Mouse (Mus musculus) embryonic facial prominence, embryonic 12.5 days (tissue): ENCODE data around the gene Kif5a. TPM values are rescaled to one million over a fixed set of nuclear protein-coding genes. Genes with fewer than 3 reads are reported as not detected.

ENCODE experiments used
- ATAC-seq: fragments of 200-750 bp; cut with Nextera tagmentation; 2 replicates; pipeline ENCODE4 v1.8.0; 2017; ENCODE audit not compliant: insufficient number of reproducible peaks, insufficient read depth, low FRiP score, low TSS enrichment
- H3K27ac ChIP-seq: fragments of 300-500 bp; sonication (generic); 2 replicates; pipeline ENCODE4 v1.5.1; 2016; ENCODE audit warnings: mild to moderate bottlenecking
- H3K27me3 ChIP-seq: fragments of 300-500 bp; sonication (generic); 2 replicates; pipeline ENCODE4 v1.6.1; 2016; ENCODE audit warnings: mild to moderate bottlenecking, moderate library complexity
- H3K36me3 ChIP-seq: fragments of 300-500 bp; sonication (generic); 2 replicates; pipeline ENCODE4 v1.6.1; 2016; ENCODE audit warnings: mild to moderate bottlenecking
- H3K4me1 ChIP-seq: fragments of 300-500 bp; sonication (generic); 2 replicates; pipeline ENCODE4 v1.6.1; 2016
- H3K4me2 ChIP-seq: fragments of 300-500 bp; sonication (generic); replicated peaks from 2 replicates; pipeline ENCODE4 v1.6.1; 2016; ENCODE audit warnings: mild to moderate bottlenecking, moderate library complexity
- H3K4me3 ChIP-seq: fragments of 300-500 bp; sonication (generic); 2 replicates; pipeline ENCODE4 v1.5.1; 2016; ENCODE audit warnings: mild to moderate bottlenecking
- H3K9ac ChIP-seq: fragments of 300-500 bp; sonication (generic); 2 replicates; pipeline ENCODE4 v1.6.1; 2016; ENCODE audit warnings: mild to moderate bottlenecking, moderate library complexity
- H3K9me3 ChIP-seq: fragments of 300-500 bp; sonication (generic); 2 replicates; pipeline ENCODE4 v1.6.1; 2016; ENCODE audit warnings: mild to moderate bottlenecking, moderate library complexity
- WGBS: fragments of 180-500 bp; shearing (Covaris S2); methylation state at CpG from one replicate; pipeline ENCODE4 v1.1.7; 2016; 5-methylcytosine and 5-hydroxymethylcytosine counted together
- polyA plus RNA-seq: library from polyadenylated mRNA; unstranded; fragments of >200 nt; fragmentation: Nextera tagmentation; extraction: Ambion mirVana; gene quantifications from 2 replicates; pipeline ENCODE4 v1.2.1, GENCODE M21; 2016

Gene Kif5a
- polyA plus RNA-seq, 1 experiment from 2014 or later, result 13.5 TPM

GRCm38 (mm10) chr10:127272371-127272770 lies 9.2 kb upstream of the Kif5a start:
- H3K9me3 ChIP-seq, result no peaks in the 10 kb centered on the region
- no peak overlapping the region for H3K27ac ChIP-seq
- H3K4me2 ChIP-seq, result no peak overlapping the region
- H3K9ac ChIP-seq, result no peak overlapping the region
- no peaks in the 10 kb centered on the region for H3K27me3 ChIP-seq
- H3K4me3 ChIP-seq, result no peak overlapping the region
- ATAC-seq, result no peak
- peaks cover 49% of the 10 kb centered on the region for H3K36me3 ChIP-seq
- WGBS, result 82% methylated on average over 5 of the region's 5 CpGs
- H3K4me1 ChIP-seq, result peaks cover 5% of the 10 kb centered on the region

- Histone ChIP-seq H3K27ac (no peak overlapping the region), H3K36me3 (peaks cover 25% of the 10 kb centered on the region), H3K4me3 (no peak overlapping the region), H3K27me3 (0 out of 2 replicates have a peak, but pooled peaks cover 1% of the 10 kb centered on the region), H3K4me2 (no peak overlapping the region), H3K9ac (no peak overlapping the region), H3K9me3 (no peaks in the 10 kb centered on the region), H3K4me1 (peaks cover 11% of the 10 kb centered on the region)
- WGBS, result 84% methylated on average over 4 of the region's 4 CpGs
- ATAC-seq, result no peak
Observed at GRCm38 (mm10) chr10:127269884-127270283, 6.7 kb upstream of the Kif5a start.

GRCm38 (mm10) chr10:127269036-127269435 lies 5.9 kb upstream of the Kif5a start:
- ATAC-seq, result no peak
- no peak overlapping the region for H3K27ac ChIP-seq
- H3K4me1 ChIP-seq, result peaks cover 11% of the 10 kb centered on the region
- 81% methylated on average over 12 of the region's 12 CpGs for WGBS
- peak overlapping the region; percentile 11; the same call in 1 of the 2 replicates for H3K9ac ChIP-seq
- peaks cover 10% of the 10 kb centered on the region for H3K27me3 ChIP-seq
- no peak overlapping the region for H3K4me2 ChIP-seq
- peaks cover 21% of the 10 kb centered on the region for H3K36me3 ChIP-seq
- no peak overlapping the region for H3K4me3 ChIP-seq
- H3K9me3 ChIP-seq, result no peaks in the 10 kb centered on the region

GRCm38 (mm10) chr10:127268401-127268800 lies 5.3 kb upstream of the Kif5a start:
- H3K27ac ChIP-seq, result no peak overlapping the region
- H3K9ac ChIP-seq, result no peak overlapping the region
- H3K9me3 ChIP-seq, result no peaks in the 10 kb centered on the region
- H3K4me1 ChIP-seq, result peaks cover 11% of the 10 kb centered on the region
- no peak for ATAC-seq
- no peak overlapping the region for H3K4me3 ChIP-seq
- H3K4me2 ChIP-seq, result no peak overlapping the region
- 81% methylated on average over 5 of the region's 5 CpGs for WGBS
- H3K36me3 ChIP-seq, result peaks cover 21% of the 10 kb centered on the region
- H3K27me3 ChIP-seq, result peaks cover 16% of the 10 kb centered on the region

GRCm38 (mm10) chr10:127267318-127267717 lies 4.2 kb upstream of the Kif5a start:
- Histone ChIP-seq H3K9ac (peak overlapping the region; percentile 97), H3K27me3 (peaks cover 27% of the 10 kb centered on the region), H3K36me3 (peaks cover 21% of the 10 kb centered on the region), H3K4me1 (peaks cover 18% of the 10 kb centered on the region), H3K4me3 (peak overlapping the region; percentile 84), H3K4me2 (peak overlapping the region; percentile 96), H3K27ac (no peak overlapping the region), H3K9me3 (no peaks in the 10 kb centered on the region)
- WGBS, result 75% methylated on average over 5 of the region's 5 CpGs
- ATAC-seq, result no peak

- H3K9me3 ChIP-seq, result no peaks in the 10 kb centered on the region
- WGBS, result under 1% methylated on average over 68 of the region's 70 CpGs
- H3K27ac ChIP-seq, result peak within 1 kb of the TSS; percentile 67
- peak; percentile 96 for ATAC-seq
- peak within 1 kb of the TSS; percentile 97 for H3K9ac ChIP-seq
- H3K36me3 ChIP-seq, result peaks cover 21% of the 10 kb centered on the region
- peaks cover 36% of the 10 kb centered on the region for H3K27me3 ChIP-seq
- peak within 1 kb of the TSS; percentile 96 for H3K4me2 ChIP-seq
- peak within 1 kb of the TSS; percentile 84 for H3K4me3 ChIP-seq
- H3K4me1 ChIP-seq, result peaks cover 22% of the 10 kb centered on the region
Observed at GRCm38 (mm10) chr10:127266112-127267091, 3.3 kb upstream of the Kif5a start, which contains the start of gene Dctn2. Gene Dctn2 (plus strand): TSS chr10:127266368.

GRCm38 (mm10) chr10:127265727-127266111 lies 2.6 kb upstream of the Kif5a start:
- H3K4me3 ChIP-seq, result peak overlapping the region; percentile 84
- H3K9ac ChIP-seq, result no peak overlapping the region
- no peaks in the 10 kb centered on the region for H3K9me3 ChIP-seq
- ATAC-seq, result no peak
- peaks cover 18% of the 10 kb centered on the region for H3K36me3 ChIP-seq
- peaks cover 36% of the 10 kb centered on the region for H3K27me3 ChIP-seq
- H3K4me1 ChIP-seq, result peaks cover 22% of the 10 kb centered on the region
- 24% methylated on average over 4 of the region's 4 CpGs for WGBS
- no peak overlapping the region for H3K27ac ChIP-seq
- H3K4me2 ChIP-seq, result peak overlapping the region; percentile 96; the same call in 1 of the 2 replicates

GRCm38 (mm10) chr10:127264971-127265370 lies 1.8 kb upstream of the Kif5a start:
- H3K4me1 ChIP-seq, result peaks cover 22% of the 10 kb centered on the region
- WGBS, result 76% methylated on average over 4 of the region's 4 CpGs
- H3K4me3 ChIP-seq, result no peak overlapping the region
- no peak overlapping the region for H3K4me2 ChIP-seq
- peaks cover 36% of the 10 kb centered on the region for H3K27me3 ChIP-seq
- H3K9me3 ChIP-seq, result no peaks in the 10 kb centered on the region
- H3K9ac ChIP-seq, result no peak overlapping the region
- no peak for ATAC-seq
- peaks cover 12% of the 10 kb centered on the region for H3K36me3 ChIP-seq
- H3K27ac ChIP-seq, result no peak overlapping the region

GRCm38 (mm10) chr10:127264336-127264735 lies 1.2 kb upstream of the Kif5a start:
- Histone ChIP-seq H3K4me2 (no peak overlapping the region), H3K9ac (no peak overlapping the region), H3K4me1 (peaks cover 22% of the 10 kb centered on the region), H3K27me3 (peaks cover 36% of the 10 kb centered on the region), H3K9me3 (no peaks in the 10 kb centered on the region), H3K27ac (no peak overlapping the region), H3K36me3 (peaks cover 10% of the 10 kb centered on the region), H3K4me3 (no peak overlapping the region)
- WGBS, result 77% methylated on average over 8 of the region's 8 CpGs
- ATAC-seq, result no peak

- no peak overlapping the region for H3K27ac ChIP-seq
- peaks cover 23% of the 10 kb centered on the region for H3K4me1 ChIP-seq
- no peak for ATAC-seq
- H3K4me3 ChIP-seq, result no peak overlapping the region
- H3K4me2 ChIP-seq, result no peak overlapping the region
- peaks cover 4% of the 10 kb centered on the region for H3K36me3 ChIP-seq
- WGBS, result 44% methylated on average over 3 of the region's 3 CpGs
- no peaks in the 10 kb centered on the region for H3K9me3 ChIP-seq
- H3K27me3 ChIP-seq, result peaks cover 36% of the 10 kb centered on the region
- H3K9ac ChIP-seq, result no peak overlapping the region
Observed at GRCm38 (mm10) chr10:127263631-127264030, 483 bp upstream of the Kif5a start.

- Histone ChIP-seq H3K4me1 (peaks cover 17% of the 10 kb centered on the region), H3K36me3 (no peaks in the 10 kb centered on the region), H3K9ac (peak overlapping the region; percentile 52), H3K9me3 (no peaks in the 10 kb centered on the region), H3K4me2 (peak overlapping the region; percentile 90), H3K27me3 (peaks cover 36% of the 10 kb centered on the region), H3K27ac (no peak overlapping the region), H3K4me3 (peak overlapping the region; percentile 47)
- ATAC-seq, result no peak
- 63% methylated on average over 15 of the region's 15 CpGs for WGBS
Observed at GRCm38 (mm10) chr10:127261706-127262547, 1.2 kb downstream of the Kif5a start.
